Mouse (Mus musculus): ENCODE measurements around the gene S100a6.

- TF ChIP-seq CTCF (conservative IDR thresholded peaks at IDR 0.05; ENCODE audit: low read length) (no peak), POU5F1 (IDR thresholded peaks at IDR 0.05; ENCODE audit: borderline replicate concordance, low read length) (no peak), NANOG (IDR thresholded peaks at IDR 0.05; ENCODE audit: borderline replicate concordance, low read length) (no peak)
Observed at GRCm38 (mm10) chr3:90625496-90625895, 12.8 kb downstream of the S100a6 start.
